Mouse (Mus musculus) bone marrow macrophage, adult 2 months (primary cell): ENCODE measurements at regions not wholly inside any gene's neighbourhood (a gene's known extent, or its start where the extent isn't known, plus 50 kb on each side); places are given as distances from the start of the nearest gene placed in this dataset.

Source experiments
- H3K27ac ChIP-seq: 2 replicates; pipeline ENCODE4 v1.5.1; 2012; ENCODE audit warnings: low read depth, low read length; ENCODE audit not compliant: insufficient read depth
- H3K4me1 ChIP-seq: 2 replicates; pipeline ENCODE4 v1.6.1; 2012; ENCODE audit warnings: low read length; ENCODE audit not compliant: control insufficient read depth, insufficient read depth
- H3K4me3 ChIP-seq: 2 replicates; pipeline ENCODE4 v1.5.1; 2012; ENCODE audit warnings: mild to moderate bottlenecking, low read length, moderate library complexity; ENCODE audit not compliant: insufficient read depth
- CTCF ChIP-seq: IDR thresholded peaks from 2 replicates; pipeline ENCODE4 v1.5.1; 2012; ENCODE audit warnings: low read depth, mild to moderate bottlenecking, low read length, moderate library complexity
- POLR2A ChIP-seq: IDR thresholded peaks from 2 replicates; pipeline ENCODE4 v1.6.1; 2012; ENCODE audit warnings: mild to moderate bottlenecking, low read depth, low read length, borderline replicate concordance

DNA sequence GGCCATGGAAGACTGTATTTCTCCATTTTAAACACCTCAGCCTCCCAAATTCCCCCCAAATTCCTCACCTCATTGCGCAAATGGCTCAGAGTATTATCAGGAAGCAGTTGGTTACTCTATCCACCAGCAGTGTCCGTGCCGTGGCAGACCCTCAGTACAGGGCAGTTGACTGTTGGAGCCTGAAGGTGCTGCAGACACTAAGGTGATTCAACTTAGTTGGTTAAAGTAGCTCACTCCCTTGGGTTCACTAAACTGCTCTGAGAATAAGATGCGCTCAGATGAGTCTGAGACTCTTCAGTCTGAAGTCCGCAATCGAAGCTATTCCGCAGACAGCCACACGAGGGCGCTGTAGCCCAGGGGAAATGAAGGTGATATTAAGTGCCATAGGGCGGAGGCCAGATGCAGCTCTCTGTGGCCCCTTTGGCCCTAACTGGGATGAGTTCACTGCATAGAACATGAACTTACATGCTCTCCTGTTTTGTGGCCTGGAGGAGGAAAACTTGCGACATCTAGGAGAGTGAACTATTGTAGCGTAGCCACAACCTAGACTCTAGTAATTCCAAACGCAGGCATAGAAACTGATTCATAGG lies 62.9 kb downstream of the Amer3 start:
- Histone ChIP-seq H3K4me3 (no peak overlapping the region), H3K4me1 (no peaks in the 10 kb centered on the region), H3K27ac (no peak overlapping the region)
- TF ChIP-seq CTCF, result peak; percentile 94
- no peak for TF ChIP-seq POLR2A

DNA sequence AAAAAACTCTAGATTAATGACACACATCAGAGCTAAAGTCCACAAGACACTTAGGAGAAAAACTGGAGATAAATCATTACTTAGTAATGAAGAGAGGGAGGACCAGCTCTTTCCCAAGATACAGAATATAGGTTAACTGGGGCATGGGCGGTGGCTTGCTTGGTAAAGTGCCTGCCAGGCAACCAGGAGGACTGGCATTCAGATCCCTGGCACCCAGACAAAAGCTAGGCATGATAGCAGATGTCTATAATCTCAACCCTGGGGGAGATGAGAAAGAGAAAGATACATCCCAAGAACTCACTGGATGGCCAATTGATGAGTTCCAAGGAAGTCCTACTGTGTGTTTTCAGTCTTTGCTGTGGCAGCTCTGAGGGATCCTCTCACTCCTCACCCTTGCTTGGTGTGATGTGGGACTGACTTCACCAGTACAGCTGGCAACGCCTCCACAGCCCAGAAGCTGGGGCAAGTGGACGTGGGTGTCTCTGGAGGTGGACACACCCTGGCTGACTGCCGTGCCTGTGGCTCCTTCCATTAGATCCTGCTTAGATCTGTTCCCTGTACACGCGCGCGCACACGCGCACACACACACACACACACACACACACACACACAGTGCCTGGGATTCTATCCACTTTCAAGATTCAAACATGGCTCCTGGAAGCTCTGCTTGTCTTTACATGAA lies 74.6 kb downstream of the Amer3 start:
- Histone ChIP-seq H3K4me3 (no peak overlapping the region), H3K27ac (no peak overlapping the region), H3K4me1 (no peaks in the 10 kb centered on the region)
- no peak for TF ChIP-seq POLR2A
- TF ChIP-seq CTCF, result no peak

DNA sequence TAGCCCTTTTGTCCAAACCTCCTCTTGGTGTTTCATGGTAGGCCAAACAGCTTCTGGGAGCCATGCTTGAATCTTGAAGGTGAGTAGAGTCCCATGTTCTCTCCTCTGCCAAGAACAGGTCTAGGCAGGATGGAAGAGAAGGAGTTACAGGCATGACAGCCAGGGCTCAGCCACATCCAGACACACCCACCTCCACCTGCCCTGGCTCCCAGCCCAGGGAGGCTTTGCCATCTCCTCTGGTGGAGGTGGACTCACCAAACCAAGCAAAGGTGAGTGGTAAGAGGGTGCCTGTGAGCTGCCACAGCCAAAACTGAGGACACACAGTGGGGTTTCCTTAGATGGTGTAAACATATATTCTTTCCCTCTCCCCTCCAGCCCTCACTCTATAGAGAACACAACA lies 78.0 kb downstream of the Amer3 start:
- TF ChIP-seq CTCF (no peak), POLR2A (no peak)
- no peak overlapping the region for H3K27ac ChIP-seq
- no peak overlapping the region for H3K4me3 ChIP-seq
- no peaks in the 10 kb centered on the region for H3K4me1 ChIP-seq

DNA sequence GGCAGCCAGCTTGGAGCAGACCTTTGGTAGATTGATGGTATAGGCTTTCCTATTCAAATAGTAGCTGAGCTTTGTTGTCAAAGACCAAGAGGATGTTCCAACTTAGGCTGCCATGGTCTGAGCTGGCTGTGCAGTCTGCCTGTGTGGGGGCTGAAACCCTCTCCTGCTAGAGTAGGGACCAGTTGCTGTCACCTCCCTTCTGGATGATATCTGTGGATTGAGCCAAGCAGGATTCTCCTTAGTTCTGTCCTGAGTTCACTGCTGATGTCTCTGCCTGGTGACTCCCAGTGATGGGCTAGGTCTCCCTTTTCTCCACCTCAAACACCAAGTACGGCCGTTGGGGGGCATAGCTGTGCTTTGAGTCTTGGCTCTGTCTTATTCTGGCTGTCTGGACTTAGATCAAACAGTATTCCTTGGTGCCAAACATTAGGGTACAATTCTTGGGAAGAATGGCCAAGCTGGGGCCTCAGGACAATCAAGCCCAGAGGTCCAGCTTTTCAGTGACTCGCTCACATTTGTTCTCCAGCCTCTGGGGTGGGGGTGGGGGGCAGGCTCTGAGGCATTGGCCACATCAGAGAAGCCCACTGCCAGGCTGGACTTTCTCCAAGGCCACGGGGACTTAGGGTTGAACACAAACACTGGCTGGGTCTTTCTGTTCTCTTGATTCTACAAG lies 84.6 kb downstream of the Amer3 start:
- TF ChIP-seq POLR2A, result no peak
- Histone ChIP-seq H3K4me1 (no peaks in the 10 kb centered on the region), H3K4me3 (no peak overlapping the region), H3K27ac (no peak overlapping the region)

DNA sequence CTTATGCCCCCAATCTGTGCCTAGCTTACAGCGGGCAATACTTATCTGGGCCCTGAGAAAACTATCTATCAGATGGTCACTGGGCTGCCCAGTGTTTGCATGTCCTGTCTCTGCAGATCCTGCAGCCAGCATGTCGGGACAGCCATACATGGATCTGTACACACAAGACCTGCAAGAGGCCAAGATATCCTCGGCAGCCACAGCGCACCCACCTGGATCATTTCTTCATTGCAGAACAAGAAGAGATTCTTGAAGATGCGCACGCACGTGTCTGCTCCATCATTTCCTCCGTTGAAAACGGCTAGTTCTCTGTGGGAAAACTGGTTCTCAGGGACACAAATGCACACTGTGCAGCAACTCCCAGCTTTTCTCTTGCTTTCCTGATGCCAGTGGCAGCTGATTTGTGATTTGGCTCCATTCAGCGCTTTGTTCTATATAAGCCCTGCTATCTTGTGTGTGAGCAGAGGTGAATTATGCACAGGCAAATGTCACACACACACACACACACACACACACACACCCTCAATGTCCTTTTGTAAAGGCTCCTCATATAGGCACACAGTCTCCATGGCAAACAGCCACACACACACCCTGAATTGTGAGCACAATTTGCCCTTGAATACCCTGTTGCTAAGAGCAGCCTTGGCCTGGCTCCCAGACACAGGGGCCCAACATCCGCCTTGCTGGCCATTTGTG lies 85.5 kb downstream of the Amer3 start:
- Histone ChIP-seq H3K4me1 (no peaks in the 10 kb centered on the region), H3K4me3 (no peak overlapping the region)

DNA sequence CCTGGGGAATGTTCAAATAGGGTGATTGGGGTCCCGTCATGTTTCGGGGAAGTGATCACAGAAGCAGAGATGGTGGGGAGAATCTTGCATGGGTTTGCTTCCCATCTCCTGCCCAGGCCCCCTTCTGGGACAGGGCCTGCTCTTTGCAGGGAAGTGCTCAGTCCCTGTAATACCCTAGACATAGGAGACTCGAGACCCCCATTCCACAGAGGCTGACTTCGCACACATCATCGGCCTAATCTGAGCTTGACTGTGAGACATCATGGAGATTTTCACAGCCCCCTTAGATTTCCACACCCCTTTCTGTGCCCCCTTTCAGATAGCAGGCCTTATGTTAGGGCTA lies 86.0 kb downstream of the Amer3 start:
- Histone ChIP-seq H3K4me1 (no peaks in the 10 kb centered on the region), H3K4me3 (no peak overlapping the region), H3K27ac (no peak overlapping the region)
- TF ChIP-seq CTCF (no peak), POLR2A (no peak)

More for the DNA sequence above, 85.5 kb downstream of the Amer3 start:
- H3K27ac ChIP-seq, result no peak overlapping the region
- TF ChIP-seq CTCF (no peak), POLR2A (no peak)

DNA sequence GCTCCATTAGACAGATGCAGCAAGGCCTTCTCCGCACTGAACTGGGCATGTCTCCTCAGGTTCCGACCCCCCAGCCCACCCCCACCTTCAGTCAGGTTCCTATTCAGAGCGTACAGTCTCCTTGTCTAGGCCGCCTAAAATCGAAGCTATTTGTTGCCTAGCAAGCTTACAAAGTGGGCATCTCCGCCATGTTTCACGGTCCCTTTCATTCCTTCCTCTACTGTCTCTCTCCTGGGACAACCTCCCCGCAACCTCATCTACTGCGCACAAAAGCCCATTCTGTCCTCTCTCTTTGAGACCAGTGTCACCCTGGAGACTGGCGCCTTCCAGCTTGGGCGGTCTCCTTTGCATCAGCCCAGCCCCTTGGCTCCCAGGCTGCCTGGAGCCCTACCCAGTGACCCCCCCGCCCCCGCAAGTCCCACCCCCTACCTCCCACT lies 86.8 kb downstream of the Amer3 start:
- H3K4me1 ChIP-seq, result no peaks in the 10 kb centered on the region
- no peak overlapping the region for H3K27ac ChIP-seq
- H3K4me3 ChIP-seq, result no peak overlapping the region
- TF ChIP-seq CTCF, result no peak
- no peak for TF ChIP-seq POLR2A

DNA sequence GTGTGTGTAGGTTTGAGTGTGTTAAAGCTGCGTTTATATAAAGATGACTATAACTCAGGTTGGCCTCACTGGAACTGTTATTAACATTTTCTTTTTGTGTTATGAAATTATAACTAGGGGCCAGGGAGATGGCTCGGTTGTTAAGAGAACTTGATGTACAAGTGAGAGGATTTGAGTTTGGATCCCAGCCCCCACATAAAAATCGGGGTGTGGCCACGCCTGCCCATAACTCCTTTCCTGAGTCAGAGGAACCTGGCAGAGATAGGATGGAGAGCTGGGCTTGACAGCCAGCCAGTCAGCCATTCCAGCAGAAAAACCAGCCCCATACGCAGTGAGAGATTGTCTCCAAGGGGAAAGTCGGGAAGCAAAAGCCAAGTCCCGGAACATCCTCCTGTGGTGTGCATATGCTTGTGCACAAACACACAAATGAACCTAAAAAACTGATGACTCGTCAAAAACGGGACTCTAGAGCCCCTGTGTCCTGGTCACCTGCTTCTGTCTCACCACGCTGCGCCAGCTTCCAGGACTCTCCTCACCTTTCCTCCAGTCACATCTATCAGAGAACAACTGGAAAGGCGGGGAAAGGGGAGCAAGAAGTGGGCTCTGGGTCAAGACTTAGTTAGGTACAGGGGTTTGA lies 97.8 kb downstream of the Amer3 start:
- Histone ChIP-seq H3K4me1 (no peaks in the 10 kb centered on the region), H3K27ac (no peak overlapping the region), H3K4me3 (no peak overlapping the region)
- TF ChIP-seq POLR2A (no peak), CTCF (no peak)

DNA sequence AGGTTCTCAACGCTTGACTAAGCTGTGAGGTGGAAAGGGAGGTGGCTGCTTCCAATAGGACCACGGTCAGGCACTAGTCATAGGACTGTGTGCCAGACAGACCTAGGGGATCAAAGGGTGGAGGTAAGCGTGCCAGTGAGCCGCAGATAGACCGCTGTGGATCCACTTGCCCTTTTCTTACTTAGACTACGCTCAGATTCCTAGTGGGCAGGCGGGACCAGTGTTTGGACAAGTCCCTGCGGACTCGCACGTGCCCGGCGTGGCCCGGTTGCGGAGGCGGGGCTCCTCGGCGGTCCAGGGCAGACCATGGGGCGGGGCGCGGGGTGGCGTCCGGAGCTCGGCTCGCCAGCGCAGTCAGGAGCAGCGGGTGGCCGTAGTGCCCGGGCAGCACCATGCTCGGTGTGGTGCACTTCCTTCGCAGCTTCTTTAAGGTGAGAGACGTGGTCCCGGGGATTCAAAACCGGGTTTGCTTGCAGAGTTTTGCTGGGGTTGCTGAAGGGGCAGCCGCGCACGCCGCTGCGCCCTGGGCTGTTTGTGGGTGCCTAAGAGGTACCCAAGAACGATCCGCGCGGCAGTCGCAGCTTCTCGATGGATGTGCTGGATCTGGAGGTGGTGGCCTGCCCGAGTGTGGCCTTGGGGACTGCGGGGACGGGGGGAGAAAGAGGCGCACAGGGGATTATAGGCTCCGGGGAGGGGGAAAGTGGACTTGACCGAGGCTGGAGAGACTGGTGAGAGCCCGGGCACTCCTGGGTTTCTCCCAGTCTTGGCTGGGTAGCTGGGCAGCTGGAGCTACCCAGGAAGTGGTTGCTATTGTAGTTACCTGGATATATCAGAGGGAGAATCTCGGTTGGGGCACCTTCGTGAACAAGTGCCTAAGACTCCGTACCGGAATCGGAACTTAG lies 98.6 kb downstream of the Amer3 start:
- Histone ChIP-seq H3K4me1 (no peaks in the 10 kb centered on the region), H3K4me3 (0 out of 2 replicates have a peak overlapping the region, but pooled peaks have one; percentile 1), H3K27ac (no peak overlapping the region)
- no peak for TF ChIP-seq POLR2A
- no peak for TF ChIP-seq CTCF
